Mouse (Mus musculus) naive thymus-derived CD4-positive, alpha-beta T cell, adult 5 months (primary cell): ENCODE data around the gene 4930544G11Rik. TPM values are rescaled to one million over a fixed set of nuclear protein-coding genes. Genes with fewer than 3 reads are reported as not detected.

ENCODE experiments used
- polyA plus RNA-seq: library from polyadenylated mRNA; unstranded; fragments of 100-300 nt; shearing (Covaris generic); gene quantifications from one replicate; pipeline ENCODE4 v1.2.1, GENCODE M21; 2017

Gene 4930544G11Rik
- polyA plus RNA-seq = not detected

DNA sequence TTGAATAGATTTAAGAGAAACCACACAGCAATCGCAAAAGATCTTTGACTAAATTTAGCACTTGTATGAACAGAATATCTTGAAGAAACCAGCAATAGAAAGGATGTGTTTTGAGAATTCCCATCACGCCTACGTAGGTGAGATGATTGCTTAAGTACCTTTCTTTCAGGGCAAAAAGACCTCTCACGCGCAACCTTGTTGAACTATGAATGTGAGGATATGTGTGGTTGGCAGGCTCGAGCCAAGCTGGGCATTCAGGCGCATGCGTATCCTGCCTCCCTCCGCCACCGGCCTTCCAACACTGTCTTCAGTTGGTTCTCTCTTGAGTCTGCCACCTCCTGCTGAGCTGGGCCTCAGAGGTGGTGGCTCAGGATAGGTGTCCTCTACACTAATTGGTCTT lies at the start of gene 4930544G11Rik:
4930544G11Rik (plus strand) TSS at position 301 of the 400 bp plus-strand sequence.

Other genes with a start within 250 kb of the 4930544G11Rik start
- 0.55 TPM for gene Prdm5, start 173.6 kb upstream of the 4930544G11Rik start, polyA plus RNA-seq